Mouse (Mus musculus): ENCODE results near the gene Esd. TPM values are rescaled to one million over a fixed set of nuclear protein-coding genes. Genes with fewer than 3 reads are reported as not detected.
A peak's percentile ranks its signal among the peaks of the same experiment; 100 is the strongest.

The Esd gene
- polyA plus RNA-seq, 1 experiment from 2014 or later: 245 TPM

DNA sequence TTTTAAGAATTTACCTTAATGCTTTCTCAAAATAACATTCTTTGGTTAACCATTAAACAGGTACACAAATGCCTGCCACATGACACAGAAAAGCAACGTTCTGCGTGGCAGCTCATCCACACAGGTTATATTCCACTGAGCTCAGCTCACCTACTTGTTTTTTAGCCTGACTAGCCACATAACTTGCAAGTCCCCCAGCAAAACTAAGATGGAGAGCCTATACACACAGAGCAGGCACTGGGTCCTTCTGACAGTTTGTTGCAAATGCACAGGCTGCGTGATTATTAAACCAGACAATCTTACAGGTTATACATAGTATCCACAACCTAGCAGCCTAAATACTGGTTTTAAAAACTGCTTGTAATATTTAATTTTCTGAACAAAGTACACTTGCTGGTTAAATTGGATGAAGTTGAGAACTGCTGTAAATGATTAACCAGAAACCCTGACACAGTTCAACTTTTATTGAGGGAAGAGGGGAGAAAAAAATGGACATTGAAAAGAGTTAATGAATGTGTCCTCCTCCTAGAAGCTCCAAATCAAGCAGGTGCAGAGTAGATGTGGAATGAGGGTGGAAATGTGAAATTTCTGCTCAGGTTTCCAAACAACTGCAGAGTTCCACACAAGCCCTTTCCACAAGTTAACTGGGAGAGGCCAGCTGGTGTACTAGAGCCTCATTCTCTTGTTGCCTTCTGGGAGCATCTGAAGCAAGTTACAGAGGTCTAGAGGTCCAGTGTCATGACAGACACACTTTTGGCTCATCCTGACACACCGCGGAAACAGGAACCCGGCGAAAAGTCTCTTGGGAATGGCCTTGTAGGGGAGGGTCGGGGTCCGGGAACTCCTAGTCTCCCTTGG is 647 bp upstream of the Esd start:
- H3K9ac ChIP-seq (replicated peaks; ENCODE audit: low read length): peak overlapping the region; percentile 72
- ATAC-seq (ENCODE audit: low FRiP score, low TSS enrichment): no peak; the same call in 1 of the 2 replicates
- WGBS: 31% methylated on average over 9 of the region's 9 CpGs
- DNase-seq: no peak
- peak overlapping the region; percentile 81 for H3K4me2 ChIP-seq (ENCODE audit: low read length)
- no peaks in the 10 kb centered on the region for H3K9me3 ChIP-seq (ENCODE audit: control insufficient read depth, low read length)
- H3K27me3 ChIP-seq (ENCODE audit: control insufficient read depth, insufficient read depth, low read length): no peaks in the 10 kb centered on the region
- H3K4me3 ChIP-seq (replicated peaks; ENCODE audit: low read depth, low read length): peak overlapping the region; percentile 75
- peaks cover 7% of the 10 kb centered on the region for H3K4me1 ChIP-seq (ENCODE audit: control insufficient read depth, insufficient read depth, low read length)
- H3K27ac ChIP-seq (replicated peaks; ENCODE audit: low read depth, low read length): no peak overlapping the region
- peaks cover 6% of the 10 kb centered on the region for H3K36me3 ChIP-seq (ENCODE audit: control insufficient read depth, insufficient read depth, low read length)

DNA sequence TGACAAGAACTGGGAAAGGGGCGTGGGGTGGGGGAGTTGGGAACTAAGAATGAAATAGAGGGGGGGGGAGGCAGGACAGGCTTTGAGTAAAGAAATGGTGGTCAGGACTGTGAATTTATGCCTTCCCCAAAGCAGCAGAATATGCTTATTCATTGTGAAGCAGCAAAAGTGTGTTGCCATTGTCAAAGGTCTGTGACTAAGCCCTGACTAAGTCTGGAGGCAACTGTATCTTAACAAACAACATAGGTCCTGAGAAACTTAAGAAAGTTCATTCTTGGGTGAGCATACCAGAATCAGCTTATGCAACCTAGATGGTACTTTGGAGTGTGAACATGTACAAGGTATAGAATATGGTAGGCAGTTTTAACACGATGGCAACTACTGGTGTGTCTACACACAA is 1.3 kb downstream of the Esd start:
- Histone ChIP-seq H3K4me3 (replicated peaks; ENCODE audit: low read depth, low read length) (no peak overlapping the region), H3K27me3 (ENCODE audit: control insufficient read depth, insufficient read depth, low read length) (no peaks in the 10 kb centered on the region), H3K36me3 (ENCODE audit: control insufficient read depth, insufficient read depth, low read length) (peaks cover 20% of the 10 kb centered on the region), H3K4me1 (ENCODE audit: control insufficient read depth, insufficient read depth, low read length) (peaks cover 7% of the 10 kb centered on the region), H3K4me2 (ENCODE audit: low read length) (peak overlapping the region; percentile 81), H3K9me3 (ENCODE audit: control insufficient read depth, low read length) (no peaks in the 10 kb centered on the region), H3K9ac (replicated peaks; ENCODE audit: low read length) (no peak overlapping the region), H3K27ac (replicated peaks; ENCODE audit: low read depth, low read length) (no peak overlapping the region)
- no peak for DNase-seq
- WGBS: 48% methylated on average over 2 of the region's 2 CpGs
- ATAC-seq (ENCODE audit: low FRiP score, low TSS enrichment): no peak

DNA sequence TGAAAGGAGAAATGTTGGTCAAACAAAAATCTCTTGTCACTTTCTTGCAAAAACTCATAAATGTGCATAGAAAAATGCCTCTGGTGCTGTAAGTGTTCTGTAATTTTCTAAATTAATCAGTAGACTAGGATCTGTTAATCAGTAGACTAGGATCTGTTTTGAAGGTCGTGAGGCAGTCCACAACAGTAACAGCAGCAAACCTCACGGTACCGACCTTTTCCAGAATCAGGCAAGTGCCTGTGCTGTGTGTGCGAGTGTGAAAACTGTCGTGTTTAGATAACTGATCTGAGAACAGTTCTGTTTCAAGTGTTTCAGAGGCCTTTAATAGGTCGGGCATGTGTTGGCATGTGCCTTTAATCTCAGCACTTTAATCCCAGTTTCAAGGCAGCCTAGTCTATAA is 3.4 kb downstream of the Esd start:
- Histone ChIP-seq H3K4me1 (ENCODE audit: control insufficient read depth, insufficient read depth, low read length) (peaks cover 7% of the 10 kb centered on the region), H3K27ac (replicated peaks; ENCODE audit: low read depth, low read length) (no peak overlapping the region), H3K36me3 (ENCODE audit: control insufficient read depth, insufficient read depth, low read length) (peaks cover 40% of the 10 kb centered on the region), H3K9me3 (ENCODE audit: control insufficient read depth, low read length) (no peaks in the 10 kb centered on the region), H3K27me3 (ENCODE audit: control insufficient read depth, insufficient read depth, low read length) (no peaks in the 10 kb centered on the region), H3K4me3 (replicated peaks; ENCODE audit: low read depth, low read length) (no peak overlapping the region), H3K4me2 (ENCODE audit: low read length) (no peak overlapping the region), H3K9ac (replicated peaks; ENCODE audit: low read length) (no peak overlapping the region)
- 93% methylated on average over 6 of the region's 6 CpGs for WGBS
- DNase-seq (no peak), ATAC-seq (ENCODE audit: low FRiP score, low TSS enrichment) (no peak)

DNA sequence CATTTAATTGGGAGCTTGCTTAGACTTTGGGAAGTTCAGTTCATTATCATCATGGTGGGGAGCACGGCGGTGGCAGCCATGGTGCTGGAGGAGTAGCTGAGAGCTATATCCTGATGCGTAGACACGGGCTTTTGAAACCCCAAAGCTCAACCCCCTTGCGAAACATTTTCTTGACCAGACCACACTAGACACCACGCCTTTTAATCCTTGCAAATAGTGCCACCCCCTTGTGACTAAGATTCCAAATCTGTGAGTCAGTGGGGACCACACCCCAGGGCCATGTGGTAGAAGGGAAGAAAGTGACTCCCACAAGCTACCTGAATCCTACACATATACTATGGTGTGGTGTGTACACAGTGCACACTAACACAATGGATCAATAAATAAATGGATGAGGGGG is 4.8 kb downstream of the Esd start:
- no peaks in the 10 kb centered on the region for H3K9me3 ChIP-seq (ENCODE audit: control insufficient read depth, low read length)
- no peaks in the 10 kb centered on the region for H3K27me3 ChIP-seq (ENCODE audit: control insufficient read depth, insufficient read depth, low read length)
- H3K4me2 ChIP-seq (ENCODE audit: low read length): no peak overlapping the region
- H3K4me3 ChIP-seq (replicated peaks; ENCODE audit: low read depth, low read length): no peak overlapping the region
- no peak overlapping the region for H3K27ac ChIP-seq (replicated peaks; ENCODE audit: low read depth, low read length)
- ATAC-seq (ENCODE audit: low FRiP score, low TSS enrichment) (no peak), DNase-seq (no peak)
- WGBS: 98% methylated on average over 6 of the region's 6 CpGs
- H3K4me1 ChIP-seq (ENCODE audit: control insufficient read depth, insufficient read depth, low read length): peaks cover 7% of the 10 kb centered on the region
- H3K9ac ChIP-seq (replicated peaks; ENCODE audit: low read length): no peak overlapping the region
- peaks cover 54% of the 10 kb centered on the region for H3K36me3 ChIP-seq (ENCODE audit: control insufficient read depth, insufficient read depth, low read length)

DNA sequence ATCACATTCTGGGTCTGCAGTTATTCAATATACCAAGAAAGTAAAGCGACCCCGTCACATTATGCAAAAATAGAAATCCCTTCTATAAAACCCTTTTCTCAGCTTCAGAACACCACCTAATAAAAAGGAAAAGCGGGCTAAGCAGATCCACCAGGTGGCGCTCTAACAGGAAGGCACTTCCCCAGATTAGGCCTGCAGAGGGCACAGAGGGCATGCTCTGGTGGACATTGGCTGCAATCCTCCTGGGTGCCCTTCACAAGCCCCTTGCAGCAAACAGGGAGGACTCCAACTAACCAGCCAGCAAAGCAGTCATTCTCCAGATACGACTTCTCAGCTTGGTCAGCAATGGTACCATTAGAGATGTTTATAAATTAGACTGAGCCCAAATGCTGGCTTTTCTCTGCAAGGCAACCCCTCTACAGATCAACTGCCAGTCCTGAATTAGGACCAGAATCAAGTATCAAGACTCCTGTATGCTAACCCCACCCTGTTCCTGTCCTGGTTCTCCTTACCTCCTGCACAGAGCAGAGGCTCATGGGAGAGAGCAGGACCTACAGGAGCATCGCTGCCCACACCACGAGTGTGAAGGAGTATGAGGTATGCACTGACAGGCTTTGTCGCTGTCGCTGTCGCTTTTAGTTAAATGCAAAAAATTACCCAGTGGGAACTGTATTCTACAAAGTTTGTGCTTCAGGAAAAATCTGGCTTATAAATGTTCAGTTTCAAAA is 32.3 kb downstream of the Esd start:
- Histone ChIP-seq H3K27ac (replicated peaks; ENCODE audit: low read depth, low read length) (no peak overlapping the region), H3K4me2 (ENCODE audit: low read length) (no peak overlapping the region), H3K9ac (replicated peaks; ENCODE audit: low read length) (no peak overlapping the region), H3K27me3 (ENCODE audit: control insufficient read depth, insufficient read depth, low read length) (no peaks in the 10 kb centered on the region), H3K36me3 (ENCODE audit: control insufficient read depth, insufficient read depth, low read length) (peaks cover 6% of the 10 kb centered on the region), H3K9me3 (ENCODE audit: control insufficient read depth, low read length) (no peaks in the 10 kb centered on the region), H3K4me3 (replicated peaks; ENCODE audit: low read depth, low read length) (no peak overlapping the region), H3K4me1 (ENCODE audit: control insufficient read depth, insufficient read depth, low read length) (no peaks in the 10 kb centered on the region)
- WGBS: 57% methylated on average over 10 of the region's 10 CpGs
- peak; percentile 85 for DNase-seq
- ATAC-seq (ENCODE audit: low FRiP score, low TSS enrichment): no peak

DNA sequence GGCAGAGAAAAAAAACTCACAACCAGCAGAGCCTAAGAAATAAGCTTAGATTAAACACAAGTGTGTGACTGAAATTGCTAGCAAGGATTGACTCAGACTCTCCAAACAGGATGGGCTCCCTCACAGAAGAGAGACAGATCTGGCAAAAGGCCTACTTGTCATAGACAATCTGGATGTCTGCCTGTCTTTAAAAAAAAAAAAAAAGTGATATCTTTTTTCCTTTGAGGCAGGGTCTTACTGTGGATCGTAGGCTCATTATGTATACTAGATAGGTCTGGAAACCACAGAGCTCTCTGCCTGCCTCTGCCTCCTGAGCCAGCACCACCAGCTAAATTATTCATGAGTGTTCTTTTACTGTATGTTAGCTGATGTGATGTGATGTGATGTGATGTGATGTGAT is 35.8 kb downstream of the Esd start:
- WGBS: 38% methylated on average over 1 of the region's 1 CpGs
- no peak overlapping the region for H3K27ac ChIP-seq (replicated peaks; ENCODE audit: low read depth, low read length)
- no peak overlapping the region for H3K4me3 ChIP-seq (replicated peaks; ENCODE audit: low read depth, low read length)
- no peaks in the 10 kb centered on the region for H3K4me1 ChIP-seq (ENCODE audit: control insufficient read depth, insufficient read depth, low read length)
- no peak overlapping the region for H3K9ac ChIP-seq (replicated peaks; ENCODE audit: low read length)
- DNase-seq (no peak), ATAC-seq (ENCODE audit: low FRiP score, low TSS enrichment) (no peak)
- H3K36me3 ChIP-seq (ENCODE audit: control insufficient read depth, insufficient read depth, low read length): peaks cover 21% of the 10 kb centered on the region
- H3K4me2 ChIP-seq (ENCODE audit: low read length): no peak overlapping the region
- no peaks in the 10 kb centered on the region for H3K27me3 ChIP-seq (ENCODE audit: control insufficient read depth, insufficient read depth, low read length)
- H3K9me3 ChIP-seq (ENCODE audit: control insufficient read depth, low read length): peaks cover 4% of the 10 kb centered on the region; the same call in 1 of the 2 replicates

DNA sequence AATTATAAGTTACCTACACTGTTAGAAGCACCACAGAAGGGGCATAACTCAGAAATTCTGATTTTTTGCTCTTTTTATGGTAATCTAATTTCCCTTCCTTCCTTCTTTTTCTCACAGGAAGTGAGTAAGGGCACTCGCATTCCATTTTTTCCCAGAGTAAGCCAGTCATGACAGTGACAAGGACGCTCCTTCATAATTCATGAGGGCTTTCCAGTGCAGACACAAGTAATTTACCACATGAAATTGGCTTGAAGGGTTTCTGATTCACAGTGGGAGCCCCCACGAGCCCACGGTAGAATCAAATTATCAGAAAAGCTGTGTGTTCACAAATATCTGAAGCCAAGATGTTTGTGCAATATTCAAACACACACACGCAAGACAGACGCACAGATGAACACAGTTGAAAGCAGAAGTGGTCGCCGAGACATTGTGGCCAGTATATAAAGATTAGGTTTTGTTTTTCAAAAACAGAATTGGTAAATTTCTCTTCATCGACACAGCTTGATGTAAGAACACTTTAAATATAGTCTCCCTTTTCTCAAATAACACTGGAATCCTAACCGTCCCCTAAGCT is 42.0 kb downstream of the Esd start:
- Histone ChIP-seq H3K36me3 (ENCODE audit: control insufficient read depth, insufficient read depth, low read length) (peaks cover 17% of the 10 kb centered on the region), H3K4me1 (ENCODE audit: control insufficient read depth, insufficient read depth, low read length) (no peaks in the 10 kb centered on the region), H3K27me3 (ENCODE audit: control insufficient read depth, insufficient read depth, low read length) (no peaks in the 10 kb centered on the region), H3K27ac (replicated peaks; ENCODE audit: low read depth, low read length) (peak overlapping the region; percentile 50), H3K9ac (replicated peaks; ENCODE audit: low read length) (no peak overlapping the region), H3K9me3 (ENCODE audit: control insufficient read depth, low read length) (peaks cover 4% of the 10 kb centered on the region; the same call in 1 of the 2 replicates), H3K4me3 (replicated peaks; ENCODE audit: low read depth, low read length) (no peak overlapping the region), H3K4me2 (ENCODE audit: low read length) (no peak overlapping the region)
- ATAC-seq (ENCODE audit: low FRiP score, low TSS enrichment) (no peak), DNase-seq (peak; percentile 65)
- 52% methylated on average over 10 of the region's 10 CpGs for WGBS

DNA sequence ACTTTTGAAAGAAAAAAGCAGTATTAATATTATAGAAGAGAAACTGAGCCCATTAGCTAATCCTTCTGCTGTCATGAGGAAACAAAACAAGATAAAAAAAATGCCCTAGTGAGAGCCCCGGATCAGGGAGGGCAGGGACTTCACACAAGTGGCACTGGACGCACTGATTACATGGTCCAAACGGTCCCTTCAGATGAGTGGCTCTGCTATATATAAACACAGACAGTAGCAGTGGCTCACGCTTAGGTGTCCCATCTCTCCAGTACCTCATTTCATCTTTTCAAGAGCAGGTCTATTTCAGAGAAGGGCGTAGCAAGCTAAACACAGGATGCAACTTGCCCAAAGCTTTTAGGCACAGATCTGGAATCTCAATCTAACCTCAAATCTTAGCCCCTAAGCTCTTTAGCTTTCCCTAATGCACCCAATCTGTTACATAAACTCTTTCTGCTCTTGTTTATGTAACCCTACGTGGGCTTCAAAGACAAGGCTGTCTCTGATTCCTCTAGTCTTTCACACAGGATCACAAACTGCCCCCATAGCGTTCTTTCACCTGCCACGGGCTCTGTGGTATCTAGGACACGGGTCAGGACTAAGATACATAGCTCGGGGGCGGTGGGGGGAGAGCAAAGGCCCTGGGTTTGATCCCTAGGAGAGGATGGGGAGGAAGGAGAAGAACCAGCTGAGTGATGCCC is 52.3 kb downstream of the Esd start:
- Histone ChIP-seq H3K4me1 (ENCODE audit: control insufficient read depth, insufficient read depth, low read length) (0 out of 2 replicates have a peak, but pooled peaks cover 2% of the 10 kb centered on the region), H3K9ac (replicated peaks; ENCODE audit: low read length) (no peak overlapping the region), H3K9me3 (ENCODE audit: control insufficient read depth, low read length) (no peaks in the 10 kb centered on the region), H3K4me2 (ENCODE audit: low read length) (no peak overlapping the region), H3K27me3 (ENCODE audit: control insufficient read depth, insufficient read depth, low read length) (no peaks in the 10 kb centered on the region), H3K36me3 (ENCODE audit: control insufficient read depth, insufficient read depth, low read length) (peaks cover 23% of the 10 kb centered on the region), H3K27ac (replicated peaks; ENCODE audit: low read depth, low read length) (no peak overlapping the region), H3K4me3 (replicated peaks; ENCODE audit: low read depth, low read length) (no peak overlapping the region)
- ATAC-seq (ENCODE audit: low FRiP score, low TSS enrichment): no peak
- DNase-seq: no peak
- 92% methylated on average over 11 of the region's 11 CpGs for WGBS

Data from midbrain, embryonic 14.5 days (tissue).